Comparison of ENCODE assay signal across 8 mouse cellular contexts in genomic region chr3:57846662-57846911, GRCm38 (mm10). TPM values are rescaled to one million over a fixed set of nuclear protein-coding genes. Genes with fewer than 3 reads are reported as not detected.
A peak's percentile ranks its signal among the peaks of the same experiment; 100 is the strongest.
DNase-seq lines count a peak whose midpoint lies in the region; ATAC-seq and TF ChIP-seq lines count a peak whose summit lies in the region.

No protein-coding gene starts in this region.

- peak overlapping the region; percentile 89 for H3K4me2 ChIP-seq in hindbrain, embryonic 13.5 days
- H3K4me2 ChIP-seq in midbrain, postnatal 0 days (ENCODE audit: low read depth, low read length, poor library complexity, severe bottlenecking): peak overlapping the region; percentile 51

- H3K27me3 ChIP-seq in hindbrain, embryonic 13.5 days: no peaks in the 10 kb centered on the region
- H3K27me3 ChIP-seq in midbrain, postnatal 0 days (ENCODE audit: insufficient read depth, low read length): no peaks in the 10 kb centered on the region

- no peak for TF ChIP-seq POLR2A in bone marrow macrophage, adult 2 months (IDR thresholded peaks at IDR 0.05; ENCODE audit: borderline replicate concordance, low read depth, low read length)

- ATAC-seq in hindbrain, embryonic 13.5 days (ENCODE audit: low FRiP score): no peak
- ATAC-seq in midbrain, postnatal 0 days (ENCODE audit: low FRiP score): no peak

- DNase-seq in layer of hippocampus, adult 2 months (ENCODE audit: low spot score in 2 of 2): no peak
- DNase-seq in layer of hippocampus, adult 8-10 months (ENCODE audit: low spot score in 2 of 2): no peak
- DNase-seq in midbrain, postnatal 0 days (ENCODE audit: low spot score): peak; percentile 73
- DNase-seq in natural killer cell, adult 2 months (ENCODE audit: low spot score in 2 of 2): no peak
- no peak for DNase-seq in yolk sac, embryonic 10.5 days (ENCODE audit: low spot score)
- DNase-seq in gastrocnemius, adult 18-20 months (ENCODE audit: low spot score): no peak

- 0% methylated on average over 9 of the region's 9 CpGs for WGBS in hindbrain, embryonic 13.5 days
- WGBS in midbrain, postnatal 0 days: 0% methylated on average over 9 of the region's 9 CpGs

- peak overlapping the region; percentile 100 for H3K27ac ChIP-seq in layer of hippocampus, adult 2 months
- H3K27ac ChIP-seq in bone marrow macrophage, adult 2 months (ENCODE audit: insufficient read depth, low read depth, low read length): no peak overlapping the region
- H3K27ac ChIP-seq in hindbrain, embryonic 13.5 days: peak overlapping the region; percentile 100
- H3K27ac ChIP-seq in midbrain, postnatal 0 days (ENCODE audit: low read depth, low read length): peak overlapping the region; percentile 100

- peaks cover 25% of the 10 kb centered on the region for H3K36me3 ChIP-seq in hindbrain, embryonic 13.5 days
- peaks cover 9% of the 10 kb centered on the region for H3K36me3 ChIP-seq in midbrain, postnatal 0 days (ENCODE audit: insufficient read depth, low read length)

- TF ChIP-seq CTCF in layer of hippocampus, adult 2 months (conservative IDR thresholded peaks at IDR 0.05): no peak
- TF ChIP-seq CTCF in bone marrow macrophage, adult 2 months (IDR thresholded peaks at IDR 0.05; ENCODE audit: low read depth, low read length): no peak
- TF ChIP-seq CTCF in midbrain, postnatal 0 days (IDR thresholded peaks at IDR 0.05): no peak

- peaks cover 3% of the 10 kb centered on the region; the same call in 1 of the 2 replicates for H3K4me1 ChIP-seq in bone marrow macrophage, adult 2 months (ENCODE audit: control insufficient read depth, insufficient read depth, low read length)
- peaks cover 29% of the 10 kb centered on the region for H3K4me1 ChIP-seq in hindbrain, embryonic 13.5 days (replicated peaks)
- 0 out of 2 replicates have a peak, but pooled peaks cover 5% of the 10 kb centered on the region for H3K4me1 ChIP-seq in midbrain, postnatal 0 days (ENCODE audit: insufficient read depth, low read length)

- peak overlapping the region; percentile 99 for H3K4me3 ChIP-seq in layer of hippocampus, adult 2 months
- peak overlapping the region; percentile 90 for H3K4me3 ChIP-seq in bone marrow macrophage, adult 2 months (ENCODE audit: insufficient read depth, low read length)
- H3K4me3 ChIP-seq in hindbrain, embryonic 13.5 days: peak overlapping the region; percentile 97
- H3K4me3 ChIP-seq in midbrain, postnatal 0 days (ENCODE audit: low read depth, low read length): peak overlapping the region; percentile 100

- H3K9ac ChIP-seq in hindbrain, embryonic 13.5 days: peak overlapping the region; percentile 99
- peak overlapping the region; percentile 100 for H3K9ac ChIP-seq in midbrain, postnatal 0 days (replicated peaks; ENCODE audit: low read length, poor library complexity, severe bottlenecking)

- no peaks in the 10 kb centered on the region for H3K9me3 ChIP-seq in hindbrain, embryonic 13.5 days
- no peaks in the 10 kb centered on the region for H3K9me3 ChIP-seq in midbrain, postnatal 0 days (ENCODE audit: low read length)

RNA-seq across cellular contexts. Expression of gene Pfn2, which starts 1.3 kb away (rescaled TPM):
- total RNA-seq in layer of hippocampus, adult 2 months (2021): 100 to 1,000 TPM; 533 to 535 TPM
- total RNA-seq in layer of hippocampus, adult 8-10 months (2022): 100 to 1,000 TPM; 475 to 535 (median 517) TPM
- 0.59 TPM in 1 of 2 replicates, not detected in the other for polyA plus RNA-seq in bone marrow macrophage, adult 2 months (2012; ENCODE audit: insufficient read depth, insufficient read length, missing spikeins)
- 590 and 598 TPM in 2 replicates for polyA plus RNA-seq in hindbrain, embryonic 13.5 days (2015; fragmentation: Nextera tagmentation; extraction: Ambion mirVana)
- total RNA-seq in midbrain, postnatal 0 days (2014; rRNA removed): 477 and 535 TPM in 2 replicates
- polyA plus RNA-seq in midbrain, postnatal 0 days (2015; fragmentation: Nextera tagmentation; extraction: Ambion mirVana): 754 and 772 TPM in 2 replicates
- total RNA-seq in gastrocnemius, adult 18-20 months (2021): 100 to 1,000 TPM; 189 to 190 TPM
